ENCODE assay signal across 11 mouse cellular contexts in the genomic region with DNA sequence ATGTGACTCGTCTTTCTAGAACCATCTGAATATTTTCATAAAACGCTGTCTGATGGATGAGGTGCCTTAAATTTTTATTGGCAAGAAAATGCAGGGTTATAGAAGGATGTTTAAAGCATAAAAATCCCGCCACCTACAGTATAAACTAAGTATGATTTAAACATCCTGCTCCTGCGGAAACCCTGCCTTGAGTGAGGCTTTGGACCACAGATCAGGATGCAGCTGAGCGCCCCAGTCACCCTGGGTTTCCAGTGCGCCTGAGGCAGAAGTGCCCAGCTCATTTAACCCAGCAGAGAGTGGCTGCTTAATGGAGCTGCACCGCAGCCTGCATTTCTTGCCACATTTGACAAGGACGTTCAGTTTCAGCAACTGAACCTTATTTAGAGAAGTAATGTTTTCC.
A peak's percentile ranks its signal among the peaks of the same experiment; 100 is the strongest.
DNase-seq lines count a peak whose midpoint lies in the region; ATAC-seq and TF ChIP-seq lines count a peak whose summit lies in the region.
"Had no signal": no experiment of that assay in that cellular context is flagged by ENCODE, and none has a peak within 500 bp of the region (broad histone marks: within the 10 kb centered on the region; RNA-seq: fewer than 3 reads in every experiment).

No protein-coding gene starts in this region.

- no peaks in the 10 kb centered on the region for H3K36me3 ChIP-seq in hindbrain, embryonic 16.5 days (ENCODE audit: control insufficient read depth, insufficient read depth, low read length)
- H3K36me3 ChIP-seq in limb, embryonic 14.5 days (ENCODE audit: control insufficient read depth, insufficient read depth, low read length) = no peaks in the 10 kb centered on the region
- no peaks in the 10 kb centered on the region for H3K36me3 ChIP-seq in liver, postnatal 0 days (replicated peaks; ENCODE audit: insufficient read depth, low read length)
- H3K36me3 ChIP-seq: forebrain, embryonic 15.5 days; heart, embryonic 15.5 days had no signal

- peak overlapping the region; percentile 12; the same call in 1 of the 2 replicates for H3K4me2 ChIP-seq in hindbrain, embryonic 16.5 days (ENCODE audit: low read length)
- no peak overlapping the region for H3K4me2 ChIP-seq in limb, embryonic 14.5 days (replicated peaks; ENCODE audit: low read depth, low read length, severe bottlenecking)
- H3K4me2 ChIP-seq in liver, postnatal 0 days (ENCODE audit: low read depth, low read length) = no peak overlapping the region
- H3K4me2 ChIP-seq: forebrain, embryonic 15.5 days; heart, embryonic 15.5 days had no signal

- peak; percentile 69 for ATAC-seq in frontal cortex, adult (ENCODE audit: low TSS enrichment)
- peak; percentile 50; the same call in 1 of the 2 replicates for ATAC-seq in hindbrain, embryonic 16.5 days
- ATAC-seq in limb, embryonic 14.5 days (ENCODE audit: low FRiP score, low read depth) = no peak; the same call in 1 of the 2 replicates
- ATAC-seq in erythroblast, adult 5-6 weeks (replicated peaks; ENCODE audit: low FRiP score, poor library complexity, severe bottlenecking) = no peak
- no peak for ATAC-seq in liver, postnatal 0 days
- ATAC-seq: forebrain, embryonic 15.5 days had no signal

- H3K27me3 ChIP-seq in hindbrain, embryonic 16.5 days (replicated peaks; ENCODE audit: control insufficient read depth, insufficient read depth, low read length) = no peaks in the 10 kb centered on the region
- no peaks in the 10 kb centered on the region for H3K27me3 ChIP-seq in limb, embryonic 14.5 days (ENCODE audit: control insufficient read depth, insufficient read depth, low read length)
- no peaks in the 10 kb centered on the region for H3K27me3 ChIP-seq in liver, postnatal 0 days (ENCODE audit: insufficient read depth, low read length)
- H3K27me3 ChIP-seq: forebrain, embryonic 15.5 days; heart, embryonic 15.5 days had no signal

- TF ChIP-seq EP300 in liver, postnatal 0 days (IDR thresholded peaks at IDR 0.05; ENCODE audit: low read depth) = no peak

- H3K4me3 ChIP-seq in hindbrain, embryonic 16.5 days (ENCODE audit: low read length) = no peak overlapping the region
- H3K4me3 ChIP-seq in limb, embryonic 14.5 days (replicated peaks; ENCODE audit: low read length) = no peak overlapping the region
- H3K4me3 ChIP-seq in liver, postnatal 0 days (ENCODE audit: low read depth, low read length) = no peak overlapping the region
- H3K4me3 ChIP-seq: forebrain, embryonic 15.5 days; heart, embryonic 15.5 days had no signal

- WGBS in hindbrain, embryonic 16.5 days = 55% methylated on average over 8 of the region's 8 CpGs
- WGBS in limb, embryonic 14.5 days = 24% methylated on average over 8 of the region's 8 CpGs
- 56% methylated on average over 8 of the region's 8 CpGs for WGBS in liver, postnatal 0 days (ENCODE audit: insufficient replicate concordance)

- no peak for TF ChIP-seq POLR2A in limb, embryonic 14.5 days (IDR thresholded peaks at IDR 0.05; ENCODE audit: borderline replicate concordance, extremely low read depth, insufficient read depth, insufficient read length)

- TF ChIP-seq CTCF in liver, postnatal 0 days (IDR thresholded peaks at IDR 0.05; ENCODE audit: low read depth) = no peak

- no peak for DNase-seq in frontal cortex, postnatal 14 days (ENCODE audit: low spot score in 2 of 2)
- DNase-seq in brain, adult 2 months (ENCODE audit: low read depth, low spot score) = peak; percentile 24
- peak; percentile 7 for DNase-seq in limb, embryonic 14.5 days (ENCODE audit: low spot score)
- no peak for DNase-seq in B cell, adult 2 months
- DNase-seq in liver, postnatal 0 days = no peak
- DNase-seq: cerebellum, adult 9-10 months had no signal

- no peaks in the 10 kb centered on the region for H3K4me1 ChIP-seq in hindbrain, embryonic 16.5 days (ENCODE audit: control insufficient read depth, insufficient read depth, low read depth, low read length)
- H3K4me1 ChIP-seq in limb, embryonic 14.5 days (ENCODE audit: control insufficient read depth, insufficient read depth, low read length) = no peaks in the 10 kb centered on the region
- no peaks in the 10 kb centered on the region for H3K4me1 ChIP-seq in liver, postnatal 0 days (ENCODE audit: insufficient read depth)
- H3K4me1 ChIP-seq: forebrain, embryonic 15.5 days; heart, embryonic 15.5 days had no signal

- H3K9me3 ChIP-seq in hindbrain, embryonic 16.5 days (ENCODE audit: control insufficient read depth, low read length) = no peaks in the 10 kb centered on the region
- H3K9me3 ChIP-seq in limb, embryonic 14.5 days (ENCODE audit: control insufficient read depth, low read length) = no peaks in the 10 kb centered on the region
- no peaks in the 10 kb centered on the region for H3K9me3 ChIP-seq in liver, postnatal 0 days (ENCODE audit: low read length)
- H3K9me3 ChIP-seq: forebrain, embryonic 15.5 days; heart, embryonic 15.5 days had no signal

- H3K9ac ChIP-seq in hindbrain, embryonic 16.5 days (ENCODE audit: low read depth, low read length) = no peak overlapping the region
- no peak overlapping the region for H3K9ac ChIP-seq in limb, embryonic 14.5 days (ENCODE audit: low read depth, low read length, severe bottlenecking)
- H3K9ac ChIP-seq in liver, postnatal 0 days (replicated peaks) = no peak overlapping the region
- H3K9ac ChIP-seq: forebrain, embryonic 15.5 days; heart, embryonic 15.5 days had no signal

- H3K27ac ChIP-seq in hindbrain, embryonic 16.5 days (ENCODE audit: low read depth, low read length) = no peak overlapping the region
- no peak overlapping the region for H3K27ac ChIP-seq in limb, embryonic 14.5 days (replicated peaks; ENCODE audit: low read depth, low read length)
- no peak overlapping the region for H3K27ac ChIP-seq in liver, postnatal 0 days (ENCODE audit: low read depth)
- H3K27ac ChIP-seq: forebrain, embryonic 15.5 days; heart, embryonic 15.5 days had no signal

Comparison
In these comparisons a context has a peak if more than half of its experiments do, and no peak if none do; other contexts are left out.
1. ATAC-seq: peak in frontal cortex, adult (single experiment) and hindbrain, embryonic 16.5 days (single experiment); none in limb, embryonic 14.5 days (single experiment), erythroblast, adult 5-6 weeks (single experiment) and liver, postnatal 0 days (single experiment).
2. DNase-seq: peak in brain, adult 2 months (single experiment) and limb, embryonic 14.5 days (single experiment); none in frontal cortex, postnatal 14 days (0 of 2), B cell, adult 2 months (0 of 2) and liver, postnatal 0 days (single experiment).